Mouse (Mus musculus) left cerebral cortex, adult 11 months (tissue): ENCODE measurements around the gene Dok5.
A peak's percentile ranks its signal among the peaks of the same experiment; 100 is the strongest.

Source experiments
- DNase-seq: peaks from one replicate; pipeline ENCODE4 v3.0.0; 2022; ENCODE audit warnings: low spot score

Gene Dok5

GRCm38 (mm10) chr2:170731632-170732561, at the start of gene Dok5:
Gene Dok5 (plus strand): TSS chr2:170731807.
- peak; percentile 73 for DNase-seq

DNA sequence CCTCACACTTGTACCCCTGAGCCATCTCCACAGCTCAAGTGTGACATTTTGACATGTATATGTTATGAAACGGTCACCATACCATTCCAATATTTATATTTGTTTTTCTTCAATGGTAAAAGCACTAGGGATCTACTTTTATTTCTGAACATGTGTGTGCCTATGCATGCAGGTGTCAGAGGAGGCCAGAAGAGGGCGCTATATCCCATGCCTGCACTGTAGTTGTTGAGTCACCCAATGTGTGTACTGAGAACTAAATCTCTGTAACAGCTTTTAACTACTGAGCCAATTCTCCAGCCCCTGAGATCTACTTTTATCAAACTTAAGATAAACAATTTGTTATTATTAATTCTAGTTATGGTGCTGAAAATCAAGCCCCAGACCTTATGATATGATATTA, 48.2 kb upstream of the Dok5 start:
- DNase-seq: no peak

DNA sequence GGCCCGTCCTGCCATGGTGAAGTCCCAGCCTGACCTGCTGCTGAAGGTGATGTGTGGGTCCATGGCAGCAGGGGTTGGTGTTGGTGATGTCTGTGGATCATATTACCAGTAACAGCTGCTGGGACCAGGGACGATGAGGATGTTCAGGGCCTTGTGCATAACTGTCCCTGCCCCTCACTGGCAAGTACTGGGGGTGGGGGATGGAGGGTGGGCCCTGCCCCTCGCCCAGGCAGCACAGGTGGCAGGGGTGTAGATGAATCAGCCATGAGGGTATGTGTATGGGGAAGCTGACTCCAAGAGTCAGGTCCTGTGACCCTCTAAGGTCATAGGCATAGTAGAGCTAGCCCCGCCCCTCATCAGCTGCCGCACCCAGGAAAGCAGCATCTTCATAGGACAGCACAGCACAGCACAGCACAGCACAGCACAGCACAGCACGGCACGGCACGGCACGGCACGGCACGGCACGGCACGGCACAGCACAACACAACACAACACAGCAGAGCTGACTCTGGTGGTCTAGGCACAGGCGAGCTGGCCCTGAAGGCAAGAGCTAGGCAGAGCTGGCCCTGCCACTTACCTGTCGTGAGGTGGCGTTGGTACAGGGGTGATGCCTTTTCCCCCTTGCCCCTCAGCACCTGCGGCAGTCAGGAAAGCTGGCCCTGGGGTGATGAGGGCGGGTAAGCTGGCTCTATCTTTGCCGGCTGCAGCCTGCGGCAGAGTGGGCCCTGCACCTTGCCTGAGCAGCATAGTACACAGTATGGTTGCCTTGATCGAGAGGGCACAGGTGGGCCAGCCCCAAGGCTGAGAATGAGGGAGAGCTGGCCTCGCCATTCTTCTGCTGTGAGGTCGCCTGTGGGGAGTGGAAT, 36.3 kb upstream of the Dok5 start:
- no peak for DNase-seq

- no peak for DNase-seq
Observed at GRCm38 (mm10) chr2:170695937-170696510, 35.6 kb upstream of the Dok5 start.

DNA sequence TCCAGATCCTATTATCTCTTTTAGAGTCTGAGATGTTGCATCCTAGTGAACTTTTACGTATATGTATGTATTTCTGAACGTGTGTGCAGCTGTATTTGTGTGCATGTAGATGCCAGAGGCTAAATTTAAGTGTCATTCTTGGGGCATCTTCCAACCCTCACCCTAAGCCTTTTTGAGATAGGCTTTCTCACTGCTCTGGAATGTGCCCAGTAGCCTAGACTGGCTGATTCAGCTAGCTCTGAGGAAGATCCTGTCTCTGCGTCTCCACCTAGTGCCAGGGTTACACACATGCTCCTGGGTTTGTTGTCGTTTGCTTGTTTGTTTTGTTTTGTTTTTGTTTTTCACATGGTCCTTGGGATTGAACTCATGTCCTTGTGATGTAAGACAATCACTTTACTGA, 31.1 kb upstream of the Dok5 start:
- no peak for DNase-seq

DNA sequence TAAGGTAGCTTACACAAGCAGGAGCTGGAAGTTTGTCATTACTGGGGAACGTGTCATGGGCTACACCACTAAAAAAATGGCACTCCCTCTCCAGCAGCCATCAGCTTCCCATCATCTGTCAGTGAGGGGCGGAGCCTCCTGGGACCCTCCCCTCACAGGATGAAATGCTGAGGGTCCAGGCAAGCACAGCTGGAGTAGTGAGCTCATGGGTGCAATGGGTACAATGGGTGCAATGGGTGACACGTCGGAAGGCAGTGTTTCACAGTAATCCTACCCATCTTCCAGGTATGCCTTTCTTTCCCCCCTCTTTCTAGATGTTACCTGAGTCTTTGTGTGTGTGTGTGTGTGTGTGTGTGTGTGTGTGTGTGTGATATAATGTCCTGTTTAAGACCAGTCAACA, 25.1 kb upstream of the Dok5 start:
- DNase-seq: no peak

GRCm38 (mm10) chr2:170707672-170708071, 23.9 kb upstream of the Dok5 start:
- DNase-seq: no peak

GRCm38 (mm10) chr2:170708901-170709300, 22.7 kb upstream of the Dok5 start:
- DNase-seq: no peak

- DNase-seq: no peak
Observed at GRCm38 (mm10) chr2:170712658-170713285, 18.8 kb upstream of the Dok5 start.

DNA sequence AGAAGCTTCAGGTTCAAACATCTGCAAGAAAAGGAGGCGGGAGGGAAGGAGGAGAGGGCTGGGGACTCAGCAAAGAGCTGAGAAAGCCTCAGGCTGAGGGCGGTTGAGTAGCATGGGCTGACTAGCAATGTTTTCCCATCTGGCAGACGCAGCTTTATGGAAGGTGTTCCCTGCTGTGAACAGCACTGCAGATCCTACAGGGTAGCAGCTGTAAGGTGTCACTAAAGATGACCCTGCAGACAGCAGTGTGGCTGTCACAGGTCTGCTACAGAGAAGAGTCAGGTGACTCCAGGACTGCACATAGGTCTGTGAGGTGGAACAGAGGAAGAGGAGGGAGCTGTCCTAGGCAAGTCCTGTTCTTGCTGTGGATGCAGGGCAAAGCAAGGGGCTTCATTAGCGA, 11.2 kb upstream of the Dok5 start:
- no peak for DNase-seq

DNA sequence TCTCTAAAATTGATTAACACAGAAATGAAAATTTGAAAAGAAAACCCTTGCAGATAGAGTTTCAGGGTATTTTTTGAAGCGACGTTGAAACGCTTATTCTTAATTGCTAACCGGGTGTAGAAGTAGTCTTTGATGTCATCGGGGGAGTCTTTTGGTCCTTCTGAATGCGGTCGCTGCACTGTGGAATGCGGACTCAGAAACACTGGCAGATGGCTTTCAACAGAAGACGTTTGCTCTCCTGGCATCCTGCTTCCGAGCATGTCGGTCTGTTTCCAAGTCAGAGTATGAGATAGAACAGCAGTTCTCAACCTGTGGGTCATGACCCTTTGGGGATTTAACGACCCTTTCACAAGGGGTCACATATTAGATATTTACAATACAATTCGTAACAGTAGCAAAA, 7.5 kb upstream of the Dok5 start:
- no peak for DNase-seq

DNA sequence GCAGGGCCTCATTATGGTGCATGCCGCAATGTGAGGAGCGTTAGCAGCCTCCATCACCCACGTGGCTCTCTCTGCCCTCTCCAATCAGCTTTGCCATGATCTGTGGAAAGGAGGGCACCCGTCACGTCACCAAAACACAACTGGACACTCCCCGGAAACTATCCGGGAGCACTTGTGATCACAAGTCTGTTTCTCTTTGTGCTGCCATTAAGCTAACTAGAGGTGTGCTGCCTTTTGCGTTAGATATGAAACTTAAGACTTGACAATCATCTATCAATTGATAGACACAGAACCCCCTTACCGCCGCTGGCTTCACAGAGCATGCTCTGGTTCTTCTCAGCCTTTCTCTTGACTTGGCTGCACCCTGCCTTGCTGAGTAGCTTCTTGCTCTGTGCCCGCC, 6.9 kb upstream of the Dok5 start:
- no peak for DNase-seq

GRCm38 (mm10) chr2:170725796-170726195, 5.8 kb upstream of the Dok5 start:
- no peak for DNase-seq

GRCm38 (mm10) chr2:170726996-170727710, 4.5 kb upstream of the Dok5 start:
- no peak for DNase-seq

- no peak for DNase-seq
Observed at GRCm38 (mm10) chr2:170728864-170729263, 2.7 kb upstream of the Dok5 start.

- DNase-seq: no peak
Observed at GRCm38 (mm10) chr2:170729661-170730060, 1.9 kb upstream of the Dok5 start.

- DNase-seq: no peak
Observed at GRCm38 (mm10) chr2:170730136-170730535, 1.5 kb upstream of the Dok5 start.

DNA sequence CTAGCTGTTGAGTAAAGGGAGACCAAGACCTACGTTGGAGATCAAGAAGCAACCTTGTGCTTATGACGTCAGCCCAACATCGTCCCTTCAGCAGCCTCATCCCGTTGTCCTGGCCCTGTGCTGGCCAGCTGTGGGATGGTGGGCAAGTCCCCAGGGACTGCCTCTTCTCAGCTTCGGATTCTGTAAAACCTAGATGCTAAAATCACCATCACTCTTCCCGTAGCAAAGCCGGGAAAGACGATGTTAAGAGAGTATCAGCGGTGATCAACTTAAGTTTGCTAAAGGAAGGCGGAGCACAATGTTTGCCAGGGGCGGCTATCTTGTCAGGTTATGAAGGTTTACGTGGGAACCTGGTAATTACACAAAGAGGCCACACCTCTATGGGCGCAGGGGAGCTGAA, 826 bp upstream of the Dok5 start:
- DNase-seq: no peak

DNA sequence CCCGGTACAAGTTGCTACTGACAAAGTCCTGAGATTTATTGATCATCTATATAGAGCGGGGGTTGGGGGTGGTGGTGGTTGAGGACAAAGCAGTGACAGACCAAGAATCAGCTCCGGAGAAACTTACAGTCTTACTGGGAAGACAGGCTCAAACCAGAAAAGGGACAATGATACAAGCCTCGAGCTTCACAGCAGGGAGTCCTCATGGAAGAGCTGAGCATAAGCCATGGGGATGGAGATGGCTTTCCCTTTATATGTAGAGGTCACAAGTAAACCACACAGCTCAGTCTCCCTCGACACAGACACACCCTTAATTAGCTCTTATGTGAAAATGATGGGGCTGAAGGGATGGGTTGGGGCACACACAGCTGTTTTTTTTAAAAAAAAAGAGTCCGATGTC, 402 bp upstream of the Dok5 start:
- no peak for DNase-seq

GRCm38 (mm10) chr2:170733671-170734070, 2.1 kb downstream of the Dok5 start:
- no peak for DNase-seq

GRCm38 (mm10) chr2:170734446-170734845, 2.8 kb downstream of the Dok5 start:
- DNase-seq: no peak

- peak; percentile 33 for DNase-seq
Observed at GRCm38 (mm10) chr2:170738446-170738845, 6.8 kb downstream of the Dok5 start.
